Mouse (Mus musculus) G1E (cell line): ENCODE results near the gene Mettl2. TPM values are rescaled to one million over a fixed set of nuclear protein-coding genes. Genes with fewer than 3 reads are reported as not detected.

ENCODE experiments used
- ATAC-seq: 2 replicates; pipeline ENCODE4 v1.8.0; 2016; ENCODE audit warnings: mild to moderate bottlenecking; ENCODE audit not compliant: insufficient number of reproducible peaks, poor library complexity, low FRiP score, severe bottlenecking; ENCODE audit errors: extremely low read depth
- DNase-seq: peaks from one replicate; pipeline ENCODE4 v3.0.0; 2012; ENCODE audit warnings: low spot score
- H3K27me3 ChIP-seq: 2 replicates; pipeline ENCODE4 v1.6.1; 2012; ENCODE audit warnings: mild to moderate bottlenecking, low read length, inconsistent platforms; ENCODE audit not compliant: insufficient read depth
- H3K36me3 ChIP-seq: replicated peaks from 2 replicates; pipeline ENCODE3; 2012; ENCODE audit warnings: mild to moderate bottlenecking, inconsistent platforms
- H3K4me1 ChIP-seq: 2 replicates; pipeline ENCODE4 v1.6.1; 2012; ENCODE audit warnings: low read depth, low read length, inconsistent platforms, mixed read lengths; ENCODE audit not compliant: insufficient read depth
- H3K4me3 ChIP-seq: 2 replicates; pipeline ENCODE4 v1.5.1; 2012; ENCODE audit warnings: low read depth, mild to moderate bottlenecking, inconsistent platforms, low read length, moderate library complexity, mixed read lengths
- H3K9me3 ChIP-seq: replicated peaks from 2 replicates; pipeline ENCODE4 v1.6.1; 2012; ENCODE audit warnings: inconsistent platforms
- CTCF ChIP-seq: IDR thresholded peaks from 2 replicates; pipeline ENCODE4 v1.5.1; 2012; ENCODE audit warnings: low read depth, low read length, inconsistent platforms, mixed read lengths
- GATA1 ChIP-seq: IDR thresholded peaks from 2 replicates; pipeline ENCODE4 v1.6.1; 2012; ENCODE audit warnings: borderline replicate concordance, low read length, inconsistent platforms, mixed read lengths
- GATA2 ChIP-seq: IDR thresholded peaks from 2 replicates; pipeline ENCODE4 v1.6.1; 2012; ENCODE audit warnings: low read depth, low read length, inconsistent platforms, borderline replicate concordance
- POLR2AphosphoS5 ChIP-seq: IDR thresholded peaks from 2 replicates; pipeline ENCODE4 v1.6.1; 2012; ENCODE audit warnings: low read depth, low read length, inconsistent platforms; ENCODE audit not compliant: insufficient replicate concordance
- TAL1 ChIP-seq: conservative IDR thresholded peaks from 2 replicates; pipeline ENCODE4 v1.6.1; 2012; ENCODE audit warnings: low read depth, low read length, inconsistent platforms, mixed read lengths
- polyA plus RNA-seq: library from polyadenylated mRNA; stranded (reverse); fragments of >175 nt; gene quantifications from 2 replicates; pipeline ENCODE4 v1.2.3, GENCODE M21; 2012
- total RNA-seq, 2 experiments: library from RNA; stranded (forward) in 1 of 2; stranded (reverse) in 1 of 2; fragments of 200-1000 nt in 1 of 2; fragments of >200 nt in 1 of 2; fragmentation: Nextera tagmentation in 1 of 2; gene quantifications; 2 replicates each; pipeline ENCODE4 v1.2.3; 2014 to 2017

The Mettl2 gene
- total and polyA plus RNA-seq, 3 experiments = 14.9 to 62.9 (median 35.5) TPM

DNA sequence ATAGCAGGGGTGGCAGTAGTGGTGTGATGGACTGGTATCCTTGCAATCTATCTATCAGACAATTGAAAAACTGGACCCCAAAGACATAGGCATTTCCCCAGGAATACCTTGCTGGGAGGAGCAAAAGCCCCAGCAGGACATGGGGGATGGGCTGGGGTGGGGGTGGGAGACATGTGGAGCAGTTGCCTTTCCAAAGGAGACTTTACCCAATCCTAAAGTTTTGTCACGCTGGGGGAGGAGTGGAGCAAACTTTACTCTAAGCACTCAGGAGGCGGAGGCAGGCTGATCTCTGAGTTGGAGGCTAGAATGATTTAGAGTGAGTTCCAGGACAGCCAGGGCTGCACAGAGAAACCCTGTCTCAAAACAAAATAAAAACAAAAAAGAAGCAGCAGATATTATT lies 35.2 kb downstream of the Mettl2 start:
- Histone ChIP-seq H3K9me3 (peaks cover 15% of the 10 kb centered on the region), H3K27me3 (no peaks in the 10 kb centered on the region; the same call in 1 of the 2 replicates), H3K36me3 (peaks cover 55% of the 10 kb centered on the region), H3K4me3 (no peak overlapping the region), H3K4me1 (peaks cover 65% of the 10 kb centered on the region)
- no peak for DNase-seq
- no peak for ATAC-seq
- TF ChIP-seq CTCF = no peak
- no peak for TF ChIP-seq GATA1
- TF ChIP-seq POLR2AphosphoS5 = no peak
- TF ChIP-seq GATA2 = no peak
- TF ChIP-seq TAL1 = no peak

DNA sequence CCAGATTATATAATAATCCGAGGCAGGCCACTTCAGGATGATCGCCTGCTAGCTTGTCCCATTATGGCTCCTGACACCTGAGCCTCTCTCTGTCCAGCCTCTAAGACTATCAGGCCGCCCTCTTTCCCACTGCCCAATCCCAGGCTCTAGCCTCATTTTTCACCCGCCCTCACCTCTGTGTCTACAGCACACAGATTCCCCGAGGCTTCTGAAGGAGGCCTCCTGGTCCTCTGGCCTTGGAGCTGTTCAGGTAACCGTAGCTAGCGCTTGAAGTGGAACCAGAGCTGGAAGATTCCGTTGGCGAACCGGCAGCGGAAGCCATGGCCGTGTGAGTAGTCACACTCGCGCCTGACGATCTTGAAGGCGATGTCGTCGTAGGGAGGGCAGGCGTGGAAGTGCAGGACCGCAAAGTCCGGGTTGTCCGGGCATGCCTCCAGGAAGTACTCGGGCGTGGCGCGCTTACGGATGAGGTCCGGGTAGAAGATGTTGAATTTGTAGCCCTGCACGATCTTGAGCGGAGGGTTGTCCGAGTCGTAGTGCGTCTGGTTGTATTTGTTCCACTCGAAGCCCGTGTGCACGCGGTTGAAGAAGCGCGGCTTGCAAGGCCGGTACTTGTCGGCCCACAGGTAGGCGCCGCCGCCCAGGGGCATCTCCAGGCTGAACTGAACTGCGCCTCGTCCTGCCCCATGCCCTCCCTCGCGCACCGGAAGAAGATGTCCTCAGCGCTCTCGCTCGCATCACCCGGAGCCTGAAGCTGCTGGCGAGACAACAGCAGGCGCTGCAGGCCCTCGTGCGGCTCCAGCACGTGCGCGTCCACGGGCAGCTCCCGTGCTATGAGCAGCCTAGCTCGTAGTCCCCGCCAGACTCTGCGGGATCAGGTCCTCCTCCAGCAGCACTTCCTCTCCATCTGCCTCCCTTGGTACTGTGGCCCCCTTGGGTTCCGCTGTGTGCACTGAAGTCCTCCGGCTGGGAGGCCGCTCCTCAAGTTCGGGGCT lies 38.6 kb downstream of the Mettl2 start:
- TF ChIP-seq TAL1 (no peak), GATA1 (no peak), POLR2AphosphoS5 (no peak), CTCF (no peak), GATA2 (no peak)
- H3K27me3 ChIP-seq = no peaks in the 10 kb centered on the region; the same call in 1 of the 2 replicates
- peaks cover 74% of the 10 kb centered on the region for H3K36me3 ChIP-seq
- ATAC-seq (no peak), DNase-seq (no peak)
- peaks cover 15% of the 10 kb centered on the region for H3K9me3 ChIP-seq
- H3K4me3 ChIP-seq = peak overlapping the region; percentile 20; the same call in 1 of the 2 replicates
- peaks cover 39% of the 10 kb centered on the region for H3K4me1 ChIP-seq

DNA sequence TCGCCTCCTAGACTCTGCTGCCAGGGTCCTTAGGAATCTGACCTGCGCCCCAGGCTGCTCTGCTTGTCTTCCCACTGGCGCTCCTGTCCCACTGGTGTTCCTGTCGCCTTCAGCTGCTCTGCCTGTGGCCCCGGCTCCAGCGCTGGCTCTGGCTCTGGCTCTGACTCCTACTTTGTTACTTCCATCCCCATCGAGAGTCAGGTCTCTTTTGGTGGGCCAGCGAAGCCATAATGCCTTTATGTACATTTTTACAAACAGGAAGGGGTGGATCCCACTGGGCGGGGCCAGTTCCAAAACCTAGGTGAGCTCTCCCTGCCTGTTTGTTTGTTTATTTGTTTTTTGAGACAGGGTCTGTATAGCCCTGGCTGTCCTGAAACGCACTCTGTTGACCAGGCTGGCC lies 40.6 kb downstream of the Mettl2 start:
- H3K4me3 ChIP-seq = no peak overlapping the region
- DNase-seq = no peak
- peaks cover 15% of the 10 kb centered on the region for H3K9me3 ChIP-seq
- H3K36me3 ChIP-seq = peaks cover 73% of the 10 kb centered on the region
- TF ChIP-seq GATA2 (no peak), POLR2AphosphoS5 (no peak), GATA1 (no peak), CTCF (no peak), TAL1 (no peak)
- ATAC-seq = no peak
- no peaks in the 10 kb centered on the region; the same call in 1 of the 2 replicates for H3K27me3 ChIP-seq
- H3K4me1 ChIP-seq = peaks cover 38% of the 10 kb centered on the region

DNA sequence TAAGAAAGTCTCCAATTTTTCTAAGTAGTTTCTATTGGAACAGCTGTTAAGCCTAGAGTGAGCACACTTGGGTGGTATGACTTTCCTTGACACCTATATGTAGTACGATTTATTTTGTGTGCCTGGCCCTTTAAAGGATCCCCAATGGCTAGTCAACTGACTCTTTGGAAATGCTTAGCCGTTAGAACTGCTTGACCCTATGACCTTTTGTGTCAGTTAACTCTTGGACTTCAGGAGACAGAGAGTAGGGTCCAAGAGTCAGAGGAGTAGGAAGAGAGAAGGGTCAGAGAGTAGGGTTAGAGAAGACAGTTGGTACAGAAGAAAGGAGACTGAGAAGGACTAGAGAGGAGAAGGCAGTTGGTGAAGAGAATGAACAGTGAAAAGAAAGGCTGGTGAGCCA lies 52.3 kb downstream of the Mettl2 start, which contains the start of gene Tlk2:
Gene Tlk2, plus strand, starts transcription at position 292 of the 400 bp plus-strand sequence.
- Histone ChIP-seq H3K9me3 (no peaks in the 10 kb centered on the region), H3K4me3 (peak within 1 kb of the TSS; percentile 88; the same call in 1 of the 2 replicates), H3K27me3 (no peaks in the 10 kb centered on the region), H3K4me1 (peaks cover 24% of the 10 kb centered on the region), H3K36me3 (peaks cover 34% of the 10 kb centered on the region)
- DNase-seq = no peak
- TF ChIP-seq CTCF (no peak), GATA1 (no peak), GATA2 (no peak), TAL1 (no peak), POLR2AphosphoS5 (no peak)
- ATAC-seq = no peak

DNA sequence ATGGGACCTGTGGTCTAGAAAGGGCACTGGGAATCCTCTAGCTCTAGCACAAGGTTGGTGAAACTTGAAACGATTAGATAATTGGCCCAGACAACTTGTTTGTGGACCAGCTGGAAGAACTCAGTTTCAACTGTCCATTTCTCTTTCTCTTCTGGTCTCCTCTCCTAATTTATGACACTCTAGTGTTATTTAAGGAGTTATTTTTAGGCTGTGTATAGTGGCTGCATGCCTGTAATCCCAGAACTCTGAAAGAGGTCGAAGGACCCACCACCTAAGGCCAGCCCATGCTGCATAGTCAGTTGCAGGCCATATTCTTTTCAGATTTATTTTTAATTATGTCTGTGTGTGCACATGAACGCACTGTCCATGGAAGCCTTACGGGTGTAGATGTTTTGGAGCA lies 53.3 kb downstream of the Mettl2 start:
- Histone ChIP-seq H3K9me3 (no peaks in the 10 kb centered on the region), H3K36me3 (peaks cover 38% of the 10 kb centered on the region), H3K27me3 (no peaks in the 10 kb centered on the region), H3K4me3 (peak overlapping the region; percentile 88; the same call in 1 of the 2 replicates), H3K4me1 (peaks cover 28% of the 10 kb centered on the region)
- DNase-seq (no peak), ATAC-seq (no peak)
- TF ChIP-seq TAL1 (no peak), POLR2AphosphoS5 (no peak), GATA1 (no peak), GATA2 (no peak), CTCF (no peak)

DNA sequence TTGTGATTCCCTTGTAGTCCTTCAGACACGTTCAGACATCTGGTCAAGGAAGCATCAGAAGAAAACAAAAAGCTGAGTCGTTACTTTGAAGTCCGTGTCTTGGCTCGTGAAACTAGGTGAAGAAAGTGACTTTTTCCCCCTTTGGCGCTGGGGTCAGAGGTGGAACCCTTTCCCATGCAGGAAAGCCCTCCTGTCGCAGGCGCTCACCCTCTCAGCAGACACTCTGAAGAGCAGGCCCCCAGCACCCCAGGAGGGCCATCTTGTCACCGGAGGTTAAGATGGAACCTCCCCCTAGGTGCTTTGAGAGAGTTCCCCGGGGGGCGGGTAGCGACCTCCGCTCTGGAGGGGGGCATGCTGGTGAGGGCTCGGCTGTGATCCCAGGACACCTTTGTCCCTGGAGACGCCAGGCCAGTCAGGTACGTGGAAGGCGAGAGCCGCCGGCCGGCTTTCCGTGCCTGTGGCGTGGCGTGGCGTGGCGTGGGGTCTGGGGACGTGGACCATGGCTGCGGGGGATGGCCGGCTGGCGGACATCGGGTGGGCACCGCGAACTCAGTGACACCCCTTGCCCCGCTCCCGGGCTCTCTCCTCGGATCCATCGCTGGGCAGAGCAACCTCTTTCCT lies 54.4 kb downstream of the Mettl2 start:
- no peaks in the 10 kb centered on the region for H3K9me3 ChIP-seq
- ATAC-seq = peak; percentile 19; the same call in 1 of the 2 replicates
- no peak for TF ChIP-seq TAL1
- H3K36me3 ChIP-seq = peaks cover 41% of the 10 kb centered on the region
- no peaks in the 10 kb centered on the region for H3K27me3 ChIP-seq
- peak overlapping the region; percentile 88 for H3K4me3 ChIP-seq
- peaks cover 33% of the 10 kb centered on the region for H3K4me1 ChIP-seq
- DNase-seq = peak; percentile 69
